Mouse (Mus musculus) midbrain, embryonic 11.5 days (tissue): ENCODE data around the gene Lipa. TPM values are rescaled to one million over a fixed set of nuclear protein-coding genes. Genes with fewer than 3 reads are reported as not detected.
A peak's percentile ranks its signal among the peaks of the same experiment; 100 is the strongest.

Experiments used
- ATAC-seq: fragments of 200-750 bp; cut with Nextera tagmentation; 2 replicates; pipeline ENCODE4 v1.8.0; 2017; ENCODE audit warnings: moderate TSS enrichment, moderate library complexity; ENCODE audit not compliant: low FRiP score
- DNase-seq: peaks from one replicate; pipeline ENCODE4 v3.0.0; 2015; ENCODE audit warnings: low spot score; ENCODE audit errors: missing footprints
- H3K27ac ChIP-seq: fragments of 300-500 bp; sonication (generic); 2 replicates; pipeline ENCODE4 v1.5.1; 2014; ENCODE audit warnings: low read depth, low read length
- H3K27me3 ChIP-seq: fragments of 300-500 bp; sonication (generic); 2 replicates; pipeline ENCODE4 v1.6.1; 2014; ENCODE audit warnings: mild to moderate bottlenecking, low read length, moderate library complexity, mixed read lengths; ENCODE audit not compliant: control insufficient read depth, insufficient read depth
- H3K36me3 ChIP-seq: fragments of 300-500 bp; sonication (generic); 2 replicates; pipeline ENCODE4 v1.6.1; 2014; ENCODE audit warnings: mild to moderate bottlenecking, low read length, moderate library complexity, mixed read lengths; ENCODE audit not compliant: control insufficient read depth, insufficient read depth
- H3K4me1 ChIP-seq: fragments of 300-500 bp; sonication (generic); 2 replicates; pipeline ENCODE4 v1.6.1; 2014; ENCODE audit warnings: low read length; ENCODE audit not compliant: control insufficient read depth, insufficient read depth
- H3K4me2 ChIP-seq: fragments of 300-500 bp; sonication (generic); 2 replicates; pipeline ENCODE4 v1.6.1; 2014; ENCODE audit warnings: mild to moderate bottlenecking, moderate library complexity
- H3K4me3 ChIP-seq: fragments of 300-500 bp; sonication (generic); 2 replicates; pipeline ENCODE4 v1.5.1; 2014; ENCODE audit warnings: low read depth, low read length
- H3K9ac ChIP-seq: fragments of 300-500 bp; sonication (generic); 2 replicates; pipeline ENCODE4 v1.6.1; 2014; ENCODE audit warnings: low read length
- H3K9me3 ChIP-seq: fragments of 300-500 bp; sonication (generic); 2 replicates; pipeline ENCODE4 v1.6.1; 2016; ENCODE audit warnings: low read length; ENCODE audit not compliant: control insufficient read depth
- WGBS: fragments of 180-500 bp; shearing (Covaris S2); extraction: QIAGEN DNeasy Blood & Tissue Kit; methylation state at CpG from one replicate; pipeline ENCODE4 v1.1.7; 2014; 5-methylcytosine and 5-hydroxymethylcytosine counted together
- polyA plus RNA-seq: library from polyadenylated mRNA; unstranded; fragments of >200 nt; fragmentation: Nextera tagmentation; extraction: Ambion mirVana; gene quantifications from 2 replicates; pipeline ENCODE4 v1.2.1, GENCODE M21; 2014

Gene Lipa
- polyA plus RNA-seq = 28.7 and 31.4 TPM in 2 replicates

- WGBS = under 1% methylated on average over 29 of the region's 29 CpGs
- Histone ChIP-seq H3K4me1 (peaks cover 3% of the 10 kb centered on the region; the same call in 1 of the 2 replicates), H3K27ac (no peak within 1 kb of the TSS), H3K36me3 (no peaks in the 10 kb centered on the region), H3K4me3 (peak within 1 kb of the TSS; percentile 55), H3K4me2 (peak within 1 kb of the TSS; percentile 53), H3K9me3 (no peaks in the 10 kb centered on the region), H3K9ac (peak within 1 kb of the TSS; percentile 63), H3K27me3 (no peaks in the 10 kb centered on the region)
- DNase-seq = peak; percentile 97
- ATAC-seq = peak; percentile 100
Measured at GRCm38 (mm10) chr19:34526941-34527682, at the start of gene Lipa. Gene Lipa (minus strand): TSS chr19:34527474.

- Histone ChIP-seq H3K27me3 (no peaks in the 10 kb centered on the region), H3K4me2 (no peak overlapping the region), H3K36me3 (no peaks in the 10 kb centered on the region), H3K9ac (no peak overlapping the region), H3K4me3 (no peak overlapping the region), H3K9me3 (no peaks in the 10 kb centered on the region), H3K4me1 (no peaks in the 10 kb centered on the region), H3K27ac (no peak overlapping the region)
- WGBS = 90% methylated on average over 5 of the region's 5 CpGs
- DNase-seq (no peak), ATAC-seq (no peak)
Measured at GRCm38 (mm10) chr19:34573650-34574049, 46.4 kb upstream of the Lipa start.

GRCm38 (mm10) chr19:34571080-34571479 is 43.8 kb upstream of the Lipa start:
- Histone ChIP-seq H3K4me2 (no peak overlapping the region), H3K36me3 (no peaks in the 10 kb centered on the region), H3K27ac (no peak overlapping the region), H3K9me3 (no peaks in the 10 kb centered on the region), H3K9ac (no peak overlapping the region), H3K4me3 (no peak overlapping the region), H3K4me1 (no peaks in the 10 kb centered on the region), H3K27me3 (no peaks in the 10 kb centered on the region)
- 79% methylated on average over 1 of the region's 1 CpGs for whole genome bisulfite sequencing
- DNase-seq (no peak), ATAC-seq (no peak)

GRCm38 (mm10) chr19:34569896-34570476 is 42.7 kb upstream of the Lipa start:
- 60% methylated on average over 4 of the region's 4 CpGs for WGBS
- H3K36me3 ChIP-seq = no peaks in the 10 kb centered on the region
- no peaks in the 10 kb centered on the region for H3K4me1 ChIP-seq
- no peaks in the 10 kb centered on the region for H3K27me3 ChIP-seq
- no peak overlapping the region for H3K9ac ChIP-seq
- H3K4me2 ChIP-seq = no peak overlapping the region
- DNase-seq (no peak), ATAC-seq (no peak)
- H3K27ac ChIP-seq = no peak overlapping the region
- no peaks in the 10 kb centered on the region for H3K9me3 ChIP-seq
- no peak overlapping the region for H3K4me3 ChIP-seq

- no peak overlapping the region for H3K4me2 ChIP-seq
- H3K4me3 ChIP-seq = no peak overlapping the region
- H3K4me1 ChIP-seq = no peaks in the 10 kb centered on the region
- no peak overlapping the region for H3K27ac ChIP-seq
- DNase-seq (no peak), ATAC-seq (no peak)
- H3K27me3 ChIP-seq = no peaks in the 10 kb centered on the region
- 78% methylated on average over 7 of the region's 7 CpGs for WGBS
- no peaks in the 10 kb centered on the region for H3K9me3 ChIP-seq
- no peak overlapping the region for H3K9ac ChIP-seq
- H3K36me3 ChIP-seq = no peaks in the 10 kb centered on the region
Measured at GRCm38 (mm10) chr19:34568988-34569895, 42.0 kb upstream of the Lipa start.

- DNase-seq (peak; percentile 49), ATAC-seq (no peak)
- Histone ChIP-seq H3K9ac (no peak overlapping the region), H3K27me3 (no peaks in the 10 kb centered on the region), H3K27ac (no peak overlapping the region), H3K4me2 (no peak overlapping the region), H3K4me1 (no peaks in the 10 kb centered on the region), H3K9me3 (no peaks in the 10 kb centered on the region), H3K4me3 (no peak overlapping the region), H3K36me3 (no peaks in the 10 kb centered on the region)
- WGBS = 69% methylated on average over 1 of the region's 1 CpGs
Measured at GRCm38 (mm10) chr19:34566178-34566784, 39.0 kb upstream of the Lipa start.

GRCm38 (mm10) chr19:34562556-34562955 is 35.3 kb upstream of the Lipa start:
- no peak for ATAC-seq
- Histone ChIP-seq H3K27ac (no peak overlapping the region), H3K9ac (no peak overlapping the region), H3K4me1 (no peaks in the 10 kb centered on the region), H3K36me3 (no peaks in the 10 kb centered on the region), H3K9me3 (no peaks in the 10 kb centered on the region), H3K27me3 (no peaks in the 10 kb centered on the region), H3K4me3 (no peak overlapping the region), H3K4me2 (no peak overlapping the region)
- no peak for DNase-seq

GRCm38 (mm10) chr19:34556621-34557020 is 29.3 kb upstream of the Lipa start:
- 74% methylated on average over 3 of the region's 3 CpGs for WGBS
- H3K27me3 ChIP-seq = no peaks in the 10 kb centered on the region
- no peaks in the 10 kb centered on the region for H3K9me3 ChIP-seq
- no peaks in the 10 kb centered on the region for H3K36me3 ChIP-seq
- no peak overlapping the region for H3K27ac ChIP-seq
- no peak for DNase-seq
- H3K4me2 ChIP-seq = no peak overlapping the region
- no peaks in the 10 kb centered on the region for H3K4me1 ChIP-seq
- H3K4me3 ChIP-seq = no peak overlapping the region
- no peak for ATAC-seq
- H3K9ac ChIP-seq = no peak overlapping the region
